8 mouse cellular contexts compared by ENCODE assay signal in genomic region chr16:37777796-37778475, GRCm38 (mm10). TPM values are rescaled to one million over a fixed set of nuclear protein-coding genes. Genes with fewer than 3 reads are reported as not detected.
DNase-seq lines count a peak whose midpoint lies in the region; ATAC-seq and TF ChIP-seq lines count a peak whose summit lies in the region.

No protein-coding gene starts in this region.

- peak overlapping the region; percentile 71 for H3K4me2 ChIP-seq in kidney, postnatal 0 days (ENCODE audit: low read length)
- H3K4me2 ChIP-seq in limb, embryonic 11.5 days (ENCODE audit: low read depth, severe bottlenecking), result peak overlapping the region; percentile 66

- no peak for TF ChIP-seq CTCF in kidney, postnatal 0 days (IDR thresholded peaks at IDR 0.05; ENCODE audit: low read depth)

- 8% methylated on average over 4 of the region's 4 CpGs for WGBS in kidney, postnatal 0 days
- 24% methylated on average over 4 of the region's 4 CpGs for WGBS in forebrain, embryonic 10.5 days
- WGBS in limb, embryonic 11.5 days, result 16% methylated on average over 4 of the region's 4 CpGs

- H3K27ac ChIP-seq in kidney, postnatal 0 days, result peak overlapping the region; percentile 93
- peak overlapping the region; percentile 93 for H3K27ac ChIP-seq in forebrain, embryonic 10.5 days
- H3K27ac ChIP-seq in limb, embryonic 11.5 days (replicated peaks; ENCODE audit: low read depth, low read length), result peak overlapping the region; percentile 77

- no peaks in the 10 kb centered on the region for H3K9me3 ChIP-seq in kidney, postnatal 0 days (replicated peaks; ENCODE audit: low read length)
- H3K9me3 ChIP-seq in forebrain, embryonic 10.5 days, result no peaks in the 10 kb centered on the region
- no peaks in the 10 kb centered on the region for H3K9me3 ChIP-seq in limb, embryonic 11.5 days (ENCODE audit: control insufficient read depth, low read length)

- peak; percentile 27; the same call in 1 of the 2 replicates for ATAC-seq in kidney, postnatal 0 days (replicated peaks; ENCODE audit: low FRiP score, low read depth)
- ATAC-seq in limb, embryonic 11.5 days (ENCODE audit: insufficient number of reproducible peaks, low FRiP score, low TSS enrichment, low read depth), result peak; percentile 36; the same call in 1 of the 2 replicates

- peak overlapping the region; percentile 80 for H3K9ac ChIP-seq in kidney, postnatal 0 days (ENCODE audit: low read depth, low read length)
- H3K9ac ChIP-seq in limb, embryonic 11.5 days (ENCODE audit: low read length), result peak overlapping the region; percentile 57

- H3K27me3 ChIP-seq in kidney, postnatal 0 days (ENCODE audit: insufficient read depth, low read length), result no peaks in the 10 kb centered on the region
- H3K27me3 ChIP-seq in forebrain, embryonic 10.5 days (ENCODE audit: poor library complexity, severe bottlenecking), result 0 out of 2 replicates have a peak, but pooled peaks cover 9% of the 10 kb centered on the region
- H3K27me3 ChIP-seq in limb, embryonic 11.5 days (ENCODE audit: control insufficient read depth, insufficient read depth, low read length), result no peaks in the 10 kb centered on the region

- H3K4me1 ChIP-seq in kidney, postnatal 0 days (replicated peaks; ENCODE audit: insufficient read depth, low read length), result peaks cover 12% of the 10 kb centered on the region; the same call in 1 of the 2 replicates
- H3K4me1 ChIP-seq in forebrain, embryonic 10.5 days, result peaks cover 32% of the 10 kb centered on the region
- H3K4me1 ChIP-seq in limb, embryonic 11.5 days (ENCODE audit: control insufficient read depth, insufficient read depth, low read length), result peaks cover 7% of the 10 kb centered on the region; the same call in 1 of the 2 replicates

- H3K4me3 ChIP-seq in kidney, postnatal 0 days (replicated peaks; ENCODE audit: low read depth, low read length), result peak overlapping the region; percentile 85
- H3K4me3 ChIP-seq in forebrain, embryonic 10.5 days, result peak overlapping the region; percentile 76
- peak overlapping the region; percentile 88 for H3K4me3 ChIP-seq in limb, embryonic 11.5 days (ENCODE audit: low read depth, low read length)

- H3K36me3 ChIP-seq in kidney, postnatal 0 days (ENCODE audit: insufficient read depth, low read length), result peaks cover 7% of the 10 kb centered on the region; the same call in 1 of the 2 replicates
- H3K36me3 ChIP-seq in forebrain, embryonic 10.5 days (replicated peaks), result peaks cover 24% of the 10 kb centered on the region
- H3K36me3 ChIP-seq in limb, embryonic 11.5 days (ENCODE audit: control insufficient read depth, insufficient read depth, low read length), result peaks cover 2% of the 10 kb centered on the region; the same call in 1 of the 2 replicates

- DNase-seq in kidney, postnatal 0 days (ENCODE audit: low spot score), result peak; percentile 85
- no peak for DNase-seq in kidney, adult 11 months
- DNase-seq in forebrain, embryonic 10.5 days (ENCODE audit: extremely low spot score, low spot score), result no peak
- DNase-seq in limb, embryonic 11.5 days (ENCODE audit: low spot score), result no peak
- peak; percentile 34 for DNase-seq in retina, postnatal 1 day
- DNase-seq in layer of hippocampus, postnatal 10 days (ENCODE audit: low spot score in 2 of 2), result no peak
- no peak for DNase-seq in right cerebral cortex, postnatal 25 days
- DNase-seq in kidney, adult 8-10 months, result no peak

RNA-seq across cellular contexts. Expression of gene Fstl1, which starts 1.3 kb away (rescaled TPM):
- polyA plus RNA-seq in kidney, postnatal 0 days (2015; fragmentation: Nextera tagmentation; extraction: Ambion mirVana), result 641 and 681 TPM in 2 replicates
- 140 and 143 TPM in 2 replicates for polyA plus RNA-seq in forebrain, embryonic 10.5 days (2016; fragmentation: Nextera tagmentation; extraction: Ambion mirVana)
- polyA plus RNA-seq in limb, embryonic 11.5 days (2014; fragmentation: Nextera tagmentation; extraction: Ambion mirVana), result 268 and 273 TPM in 2 replicates
- total RNA-seq in layer of hippocampus, postnatal 10 days (2021), result 10 to 100 TPM; 74.6 to 75.2 TPM

Comparison
In these comparisons a context has a peak if more than half of its experiments do, and no peak if none do; other contexts are left out.
1. DNase-seq: peak in kidney, postnatal 0 days (single experiment) and retina, postnatal 1 day (single experiment); none in kidney, adult 11 months (single experiment), forebrain, embryonic 10.5 days (single experiment), limb, embryonic 11.5 days (single experiment), layer of hippocampus, postnatal 10 days (0 of 2), right cerebral cortex, postnatal 25 days (single experiment) and kidney, adult 8-10 months (0 of 2).
2. Peak in every context shown above with its lines, with median percentiles within 50 percentile points of each other: H3K27ac ChIP-seq and H3K4me3 ChIP-seq.